Mouse (Mus musculus) myocyte (in vitro differentiated cells): ENCODE measurements around the gene Pheta1. TPM values are rescaled to one million over a fixed set of nuclear protein-coding genes. Genes with fewer than 3 reads are reported as not detected.

Experiments used
- H3K27me3 ChIP-seq: one replicate; pipeline ENCODE4 v1.6.1; 2011; ENCODE audit not compliant: control insufficient read depth, insufficient read depth, insufficient read length
- H3K36me3 ChIP-seq: one replicate; pipeline ENCODE4 v1.6.1; 2011; ENCODE audit not compliant: control insufficient read depth, insufficient read depth
- H3K4me2 ChIP-seq: one replicate; pipeline ENCODE4 v1.6.1; 2011; ENCODE audit warnings: low read depth, control low read depth
- H3K4me3 ChIP-seq: one replicate; pipeline ENCODE4 v1.5.1; 2011; ENCODE audit warnings: mild to moderate bottlenecking, control low read depth, moderate library complexity
- H3K79me2 ChIP-seq: one replicate; pipeline ENCODE4 v1.6.1; 2011; ENCODE audit not compliant: control insufficient read depth, insufficient read depth
- H3ac ChIP-seq: one replicate; pipeline ENCODE4 v1.6.1; 2011; ENCODE audit not compliant: control insufficient read depth, insufficient read length
- CEBPB ChIP-seq: IDR thresholded peaks from 2 replicates; pipeline ENCODE4 v1.6.1; 2011; ENCODE audit warnings: mild to moderate bottlenecking, moderate library complexity; ENCODE audit not compliant: poor library complexity, insufficient read depth, severe bottlenecking
- E2F4 ChIP-seq: IDR thresholded peaks from one replicate; pipeline ENCODE4 v1.6.1; 2011; ENCODE audit warnings: mild to moderate bottlenecking, control low read depth, moderate library complexity; ENCODE audit not compliant: insufficient read depth
- MAX ChIP-seq: IDR thresholded peaks from one replicate; pipeline ENCODE4 v1.6.1; 2011; ENCODE audit warnings: low read depth, mild to moderate bottlenecking, control low read depth
- MYOD1 ChIP-seq, 3 experiments: IDR thresholded peaks; one replicate each; pipeline ENCODE4 v1.6.1; 2011; ENCODE audit warnings: control low read depth in 2 of 3, low read depth in 2 of 3, mild to moderate bottlenecking in 2 of 3, moderate library complexity in 1 of 3; ENCODE audit not compliant: insufficient read length in 2 of 3, control insufficient read depth in 1 of 3
- MYOG ChIP-seq, 3 experiments: IDR thresholded peaks; one replicate each; pipeline ENCODE4 v1.6.1; 2011; ENCODE audit warnings: control low read depth in 2 of 3, low read depth in 2 of 3, mild to moderate bottlenecking in 2 of 3; ENCODE audit not compliant: insufficient read length in 2 of 3, control insufficient read depth in 1 of 3, insufficient read depth in 1 of 3
- POLR2A ChIP-seq: IDR thresholded peaks from one replicate; pipeline ENCODE4 v1.6.1; 2011; ENCODE audit warnings: low read depth, mild to moderate bottlenecking, control low read depth, moderate library complexity; ENCODE audit not compliant: insufficient read length
- POLR2AphosphoS2 ChIP-seq: IDR thresholded peaks from one replicate; pipeline ENCODE4 v1.6.1; 2011; ENCODE audit warnings: low read depth, control low read depth; ENCODE audit not compliant: insufficient read length
- REST ChIP-seq: IDR thresholded peaks from one replicate; pipeline ENCODE4 v1.6.1; 2011; ENCODE audit warnings: mild to moderate bottlenecking, control low read depth, moderate library complexity; ENCODE audit not compliant: insufficient read depth, insufficient read length
- SRF ChIP-seq: IDR thresholded peaks from one replicate; pipeline ENCODE4 v1.6.1; 2011; ENCODE audit warnings: low read depth; ENCODE audit not compliant: control insufficient read depth, insufficient read length
- TCF12 ChIP-seq: IDR thresholded peaks from one replicate; pipeline ENCODE4 v1.6.1; 2011; ENCODE audit warnings: mild to moderate bottlenecking, control low read depth; ENCODE audit not compliant: poor library complexity, insufficient read depth, severe bottlenecking
- TCF3 ChIP-seq: IDR thresholded peaks from one replicate; pipeline ENCODE4 v1.6.1; 2011; ENCODE audit warnings: low read depth, control low read depth; ENCODE audit not compliant: insufficient read length
- USF1 ChIP-seq: IDR thresholded peaks from one replicate; pipeline ENCODE4 v1.6.1; 2011; ENCODE audit warnings: low read depth, mild to moderate bottlenecking, control low read depth, moderate library complexity
- polyA plus RNA-seq: library from polyadenylated mRNA; unstranded; fragments of >200 nt; fragmentation: generic; extraction: Trizol; gene quantifications from one replicate; pipeline ENCODE4 v1.2.1, GENCODE M21; 2012; ENCODE audit warnings: missing spikeins

The Pheta1 gene
- polyA plus RNA-seq, 1 experiment = 9.8 TPM

DNA sequence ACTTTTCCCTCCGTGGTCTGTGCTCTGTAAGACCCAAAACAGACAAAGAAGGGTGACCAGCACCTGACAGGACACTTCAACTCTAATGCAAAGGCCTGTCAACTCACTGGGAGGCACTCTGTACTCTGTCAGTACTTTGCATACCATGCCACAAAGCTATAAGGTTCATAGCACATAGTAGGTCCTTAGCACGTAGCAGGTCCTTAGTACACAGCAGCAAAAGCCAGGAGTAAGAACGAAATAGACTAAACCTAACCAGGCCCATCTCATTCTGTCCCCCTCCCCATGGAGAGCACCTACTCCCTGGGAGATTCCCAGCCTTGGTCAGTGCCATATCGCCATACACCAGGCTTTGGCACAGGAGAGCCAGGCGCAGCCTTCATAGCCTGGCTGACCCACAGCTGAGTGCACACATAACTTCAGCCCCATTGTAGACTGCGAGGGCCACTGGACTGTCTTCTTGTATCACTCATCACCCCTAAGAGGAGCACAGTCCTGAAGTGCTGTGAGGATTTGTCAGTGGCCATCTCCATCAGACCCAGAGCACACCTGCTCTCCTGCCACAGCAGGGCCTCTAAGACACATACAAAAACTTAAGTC is 17.7 kb upstream of the Pheta1 start:
- no peak overlapping the region for H3ac ChIP-seq
- no peaks in the 10 kb centered on the region for H3K27me3 ChIP-seq
- H3K4me3 ChIP-seq = no peak overlapping the region
- peak; percentile 19 for TF ChIP-seq POLR2A
- TF ChIP-seq MYOD1 (IDR thresholded peaks at IDR 0.05; ENCODE audit: control insufficient read depth in 1 of 3, insufficient read length in 2 of 3, low read depth in 2 of 3) = no peak
- TF ChIP-seq CEBPB = no peak
- TF ChIP-seq USF1 = no peak
- H3K4me2 ChIP-seq = no peak overlapping the region
- peaks cover 20% of the 10 kb centered on the region for H3K36me3 ChIP-seq
- H3K79me2 ChIP-seq = peaks cover 94% of the 10 kb centered on the region

DNA sequence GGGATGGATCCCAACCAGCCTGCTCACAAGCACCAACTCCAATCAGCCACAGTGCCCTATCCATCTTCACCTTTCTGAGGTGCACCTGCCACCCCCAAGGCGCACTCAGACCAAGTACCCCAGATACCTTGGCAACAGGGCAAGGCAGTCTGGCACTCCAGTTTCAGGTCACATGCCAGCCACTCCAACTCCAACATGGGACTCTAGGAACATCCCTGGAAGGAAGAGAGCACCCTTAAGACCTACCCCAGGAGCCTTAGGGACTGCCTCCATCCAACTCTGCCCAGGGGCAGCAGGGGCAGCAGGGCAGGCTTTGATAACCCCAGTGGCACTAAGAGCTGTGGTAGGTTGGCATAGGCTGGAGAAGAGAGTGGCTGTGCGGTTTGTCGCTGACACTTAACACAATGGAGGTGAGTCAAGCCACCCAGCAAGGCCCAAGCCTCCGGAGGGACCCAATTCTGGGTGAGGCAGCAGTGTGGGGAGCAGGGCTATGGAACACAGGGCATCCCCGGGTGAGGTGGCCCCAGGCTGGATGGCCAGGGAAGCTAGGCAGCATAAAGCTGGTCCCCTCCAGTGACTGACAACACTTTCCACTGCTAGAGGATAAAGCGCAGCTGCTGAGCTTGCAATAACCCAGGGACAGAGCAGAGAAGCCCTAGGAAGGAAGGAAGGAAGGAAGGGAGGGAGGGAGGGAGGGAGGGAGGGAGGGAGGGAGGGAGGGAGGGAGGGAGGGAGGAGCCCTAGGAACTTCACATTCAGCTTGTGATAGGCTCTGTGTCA is 16.2 kb upstream of the Pheta1 start:
- H3K4me3 ChIP-seq = peak overlapping the region; percentile 85
- H3K79me2 ChIP-seq = peaks cover 83% of the 10 kb centered on the region
- H3K4me2 ChIP-seq = no peak overlapping the region
- H3K36me3 ChIP-seq = peaks cover 7% of the 10 kb centered on the region
- TF ChIP-seq POLR2AphosphoS2 (no peak), TCF12 (no peak), POLR2A (no peak), E2F4 (no peak), REST (no peak), MYOG (IDR thresholded peaks at IDR 0.05; ENCODE audit: control insufficient read depth in 1 of 3, insufficient read depth in 1 of 3, insufficient read length in 2 of 3, low read depth in 2 of 3) (no peak), MYOD1 (IDR thresholded peaks at IDR 0.05; ENCODE audit: control insufficient read depth in 1 of 3, insufficient read length in 2 of 3, low read depth in 2 of 3) (no peak), USF1 (no peak), TCF3 (no peak), SRF (no peak), MAX (no peak), CEBPB (no peak)
- no peak overlapping the region for H3ac ChIP-seq
- H3K27me3 ChIP-seq = no peaks in the 10 kb centered on the region

DNA sequence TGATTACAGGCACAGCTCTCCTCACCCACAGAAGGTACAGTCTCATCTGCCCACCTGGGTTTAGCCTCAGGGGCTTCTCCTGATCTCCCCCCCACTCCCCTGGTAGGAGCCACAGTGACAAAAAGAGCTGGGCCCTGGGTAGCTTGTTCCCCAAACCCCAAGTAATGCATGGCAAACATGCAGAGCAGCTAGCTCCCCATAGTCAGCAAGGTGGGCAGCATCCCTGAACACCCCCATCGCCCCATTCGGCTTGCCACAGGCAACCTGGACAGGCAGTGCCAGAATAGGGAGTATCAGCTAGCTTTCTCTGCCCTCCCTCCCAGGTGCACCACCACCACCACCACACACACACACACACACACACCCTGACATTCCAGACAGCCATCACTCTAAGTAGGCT is 15.6 kb upstream of the Pheta1 start:
- Histone ChIP-seq H3K4me3 (peak overlapping the region; percentile 85), H3K36me3 (peaks cover under 1% of the 10 kb centered on the region), H3K27me3 (no peaks in the 10 kb centered on the region), H3K79me2 (peaks cover 77% of the 10 kb centered on the region), H3K4me2 (peak overlapping the region; percentile 97), H3ac (no peak overlapping the region)
- TF ChIP-seq CEBPB = no peak
- no peak for TF ChIP-seq REST
- TF ChIP-seq TCF12 = no peak
- TF ChIP-seq MYOD1 (IDR thresholded peaks at IDR 0.05; ENCODE audit: control insufficient read depth in 1 of 3, insufficient read length in 2 of 3, low read depth in 2 of 3) = no peak
- no peak for TF ChIP-seq POLR2A
- TF ChIP-seq MYOG (IDR thresholded peaks at IDR 0.05; ENCODE audit: control insufficient read depth in 1 of 3, insufficient read depth in 1 of 3, insufficient read length in 2 of 3, low read depth in 2 of 3) = no peak

DNA sequence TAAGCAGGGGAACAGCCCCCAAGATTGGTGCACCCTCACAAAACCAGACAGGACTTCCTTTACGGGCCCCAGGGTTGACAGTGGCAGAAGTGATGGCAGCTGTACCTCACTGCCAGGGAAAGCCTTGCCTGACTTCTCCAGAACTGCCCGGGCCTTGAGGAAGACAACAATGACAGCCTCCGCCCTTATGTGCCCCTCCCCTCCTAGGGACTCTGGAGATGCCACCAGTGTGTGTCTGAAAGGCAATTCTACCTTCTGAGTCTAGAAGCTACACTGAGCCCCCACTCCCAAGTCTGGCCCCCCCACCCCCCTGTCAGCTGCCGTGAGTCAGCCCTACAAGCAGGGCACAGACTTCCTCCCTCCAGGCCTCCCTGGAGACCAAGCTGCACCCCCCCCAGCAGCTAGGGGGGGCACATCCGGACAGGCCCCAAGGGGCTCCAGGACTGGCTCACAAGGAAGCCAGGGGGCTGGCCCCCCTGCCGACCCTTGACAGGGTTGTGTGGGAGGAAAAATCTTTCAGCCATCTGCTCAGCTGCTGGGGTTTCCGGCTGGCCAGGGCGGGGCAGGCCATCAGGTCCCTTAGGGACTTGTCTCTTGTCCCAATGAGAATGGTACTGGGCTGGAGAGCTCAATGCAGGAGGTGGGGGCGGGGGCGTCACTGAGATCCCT is 15.1 kb upstream of the Pheta1 start:
- TF ChIP-seq MAX (no peak), MYOG (IDR thresholded peaks at IDR 0.05; ENCODE audit: control insufficient read depth in 1 of 3, insufficient read depth in 1 of 3, insufficient read length in 2 of 3, low read depth in 2 of 3) (peak in 1 of 3 experiments; percentile 46), SRF (no peak), E2F4 (no peak), MYOD1 (IDR thresholded peaks at IDR 0.05; ENCODE audit: control insufficient read depth in 1 of 3, insufficient read length in 2 of 3, low read depth in 2 of 3) (peak in 1 of 3 experiments; percentile 23), USF1 (no peak)
- peak overlapping the region; percentile 97 for H3K4me2 ChIP-seq
- no peak overlapping the region for H3ac ChIP-seq
- peaks cover 75% of the 10 kb centered on the region for H3K79me2 ChIP-seq
- H3K27me3 ChIP-seq = no peaks in the 10 kb centered on the region
- no peaks in the 10 kb centered on the region for H3K36me3 ChIP-seq
- H3K4me3 ChIP-seq = peak overlapping the region; percentile 85

DNA sequence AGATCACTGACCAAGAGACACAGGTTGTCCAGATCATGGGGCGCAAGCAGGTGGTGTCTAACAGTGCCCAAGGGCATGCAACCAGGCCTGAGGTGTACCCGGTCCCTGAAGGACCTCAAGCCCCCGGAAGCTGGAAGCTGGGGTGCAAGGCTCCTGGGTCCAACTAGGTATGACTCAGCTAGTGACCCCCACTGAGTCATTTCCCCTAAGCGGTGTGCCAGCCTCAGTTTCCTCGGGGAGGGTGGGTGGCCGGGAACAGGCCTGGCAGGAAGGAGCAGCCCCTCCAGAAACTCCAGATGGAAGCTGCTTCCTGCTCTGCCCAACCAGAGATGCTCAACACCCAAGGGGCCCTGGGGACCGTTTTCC is 14.6 kb upstream of the Pheta1 start:
- Histone ChIP-seq H3ac (no peak overlapping the region), H3K4me2 (peak overlapping the region; percentile 97), H3K4me3 (peak overlapping the region; percentile 85), H3K27me3 (no peaks in the 10 kb centered on the region), H3K79me2 (peaks cover 70% of the 10 kb centered on the region), H3K36me3 (no peaks in the 10 kb centered on the region)
- TF ChIP-seq POLR2A (peak; percentile 21), E2F4 (no peak)
